In the genomic region with DNA sequence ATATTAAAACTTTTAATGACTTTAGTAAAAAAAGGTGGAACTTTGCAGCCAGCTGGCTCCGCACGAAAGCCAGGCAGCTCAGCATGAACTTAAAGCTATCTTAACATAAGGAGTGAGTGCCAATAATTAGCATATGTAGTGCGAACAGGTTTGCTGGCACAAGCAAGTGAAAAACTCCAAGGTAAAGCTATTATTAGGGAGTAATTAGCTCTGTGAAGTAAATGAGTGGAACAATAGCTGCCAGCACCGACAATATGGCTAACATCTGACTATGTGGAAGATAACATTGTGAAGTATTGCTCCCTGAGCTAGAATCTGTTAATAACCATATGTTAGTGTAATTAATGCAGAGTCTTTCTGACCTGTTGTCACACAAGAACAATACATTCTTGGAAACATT, we compare ENCODE assay signal across 11 mouse cellular contexts.
DNase-seq lines count a peak whose midpoint lies in the region; ATAC-seq lines count a peak whose summit lies in the region.
"Had no signal": no experiment of that assay in that cellular context is flagged by ENCODE, and none has a peak within 500 bp of the region (broad histone marks: within the 10 kb centered on the region; RNA-seq: fewer than 3 reads in every experiment).

No protein-coding gene starts in this region.

- H3K9me3 ChIP-seq in limb, embryonic 11.5 days (ENCODE audit: control insufficient read depth, low read length), result no peaks in the 10 kb centered on the region
- no peaks in the 10 kb centered on the region for H3K9me3 ChIP-seq in limb, embryonic 10.5 days (replicated peaks)
- no peaks in the 10 kb centered on the region for H3K9me3 ChIP-seq in forebrain, embryonic 13.5 days (replicated peaks)
- H3K9me3 ChIP-seq: kidney, embryonic 15.5 days had no signal

- H3K4me3 ChIP-seq in limb, embryonic 11.5 days (ENCODE audit: low read depth, low read length), result no peak overlapping the region
- no peak overlapping the region for H3K4me3 ChIP-seq in limb, embryonic 10.5 days
- H3K4me3 ChIP-seq in forebrain, embryonic 13.5 days, result no peak overlapping the region
- H3K4me3 ChIP-seq: kidney, embryonic 15.5 days had no signal

- WGBS in limb, embryonic 11.5 days, result 30% methylated on average over 4 of the region's 4 CpGs
- 39% methylated on average over 4 of the region's 4 CpGs for WGBS in limb, embryonic 10.5 days
- WGBS in forebrain, embryonic 13.5 days, result 5% methylated on average over 4 of the region's 4 CpGs

- no peak overlapping the region for H3K9ac ChIP-seq in limb, embryonic 11.5 days (ENCODE audit: low read length)
- H3K9ac ChIP-seq in forebrain, embryonic 13.5 days, result no peak overlapping the region
- H3K9ac ChIP-seq: kidney, embryonic 15.5 days; liver, postnatal 0 days had no signal

- no peak for ATAC-seq in cerebellum, adult (ENCODE audit: insufficient number of reproducible peaks, low FRiP score, low TSS enrichment)
- no peak for ATAC-seq in limb, embryonic 11.5 days (ENCODE audit: insufficient number of reproducible peaks, low FRiP score, low TSS enrichment, low read depth)
- peak; percentile 90 for ATAC-seq in forebrain, embryonic 13.5 days
- ATAC-seq: liver, postnatal 0 days had no signal

- peak; percentile 16 for DNase-seq in cerebellum, adult 9-10 months
- DNase-seq in limb, embryonic 11.5 days (ENCODE audit: low spot score), result peak; percentile 28
- no peak for DNase-seq in limb, embryonic 10.5 days (ENCODE audit: low spot score)
- peak; percentile 36 for DNase-seq in retina, embryonic 14.5 days (ENCODE audit: low spot score)
- DNase-seq in spleen, postnatal 14 days (ENCODE audit: low spot score in 2 of 2), result no peak
- no peak for DNase-seq in urinary bladder, postnatal 10 days (ENCODE audit: low spot score)
- DNase-seq: liver, postnatal 0 days; lung, postnatal 36 days had no signal

- no peak overlapping the region for H3K4me2 ChIP-seq in limb, embryonic 11.5 days (ENCODE audit: low read depth, severe bottlenecking)
- H3K4me2 ChIP-seq in forebrain, embryonic 13.5 days, result no peak overlapping the region
- H3K4me2 ChIP-seq: kidney, embryonic 15.5 days had no signal

- no peaks in the 10 kb centered on the region for H3K36me3 ChIP-seq in limb, embryonic 11.5 days (ENCODE audit: control insufficient read depth, insufficient read depth, low read length)
- H3K36me3 ChIP-seq in limb, embryonic 10.5 days, result no peaks in the 10 kb centered on the region
- no peaks in the 10 kb centered on the region for H3K36me3 ChIP-seq in forebrain, embryonic 13.5 days (ENCODE audit: poor library complexity, severe bottlenecking)
- H3K36me3 ChIP-seq: kidney, embryonic 15.5 days had no signal

- peaks cover 12% of the 10 kb centered on the region for H3K4me1 ChIP-seq in limb, embryonic 11.5 days (ENCODE audit: control insufficient read depth, insufficient read depth, low read length)
- peaks cover 34% of the 10 kb centered on the region for H3K4me1 ChIP-seq in limb, embryonic 10.5 days
- H3K4me1 ChIP-seq in forebrain, embryonic 13.5 days, result peaks cover 38% of the 10 kb centered on the region

- no peaks in the 10 kb centered on the region for H3K27me3 ChIP-seq in limb, embryonic 11.5 days (ENCODE audit: control insufficient read depth, insufficient read depth, low read length)
- H3K27me3 ChIP-seq in limb, embryonic 10.5 days (ENCODE audit: low read depth, poor library complexity, severe bottlenecking), result no peaks in the 10 kb centered on the region
- no peaks in the 10 kb centered on the region for H3K27me3 ChIP-seq in forebrain, embryonic 13.5 days
- H3K27me3 ChIP-seq: kidney, embryonic 15.5 days had no signal

- H3K27ac ChIP-seq in limb, embryonic 11.5 days (replicated peaks; ENCODE audit: low read depth, low read length), result no peak overlapping the region
- no peak overlapping the region for H3K27ac ChIP-seq in limb, embryonic 10.5 days
- peak overlapping the region; percentile 51; the same call in 1 of the 2 replicates for H3K27ac ChIP-seq in forebrain, embryonic 13.5 days
- H3K27ac ChIP-seq: kidney, embryonic 15.5 days had no signal

Comparison
In these comparisons a context has a peak if more than half of its experiments do, and no peak if none do; other contexts are left out.
1. DNase-seq: peak in cerebellum, adult 9-10 months (single experiment), limb, embryonic 11.5 days (single experiment) and retina, embryonic 14.5 days (single experiment); none in limb, embryonic 10.5 days (single experiment), spleen, postnatal 14 days (0 of 2) and urinary bladder, postnatal 10 days (single experiment).